Mouse (Mus musculus): ENCODE measurements around the gene Whrn. TPM values are rescaled to one million over a fixed set of nuclear protein-coding genes. Genes with fewer than 3 reads are reported as not detected.

Whrn gene
- polyA plus RNA-seq, 1 experiment = 22.5 TPM

- H3K4me1 ChIP-seq (ENCODE audit: control insufficient read depth, insufficient read depth, low read length) = no peaks in the 10 kb centered on the region
- no peak overlapping the region for H3K27ac ChIP-seq (ENCODE audit: control insufficient read depth, insufficient read depth, low read depth, low read length)
- TF ChIP-seq POLR2A (IDR thresholded peaks at IDR 0.05; ENCODE audit: control insufficient read depth, low read depth, low read length) (no peak), CTCF (IDR thresholded peaks at IDR 0.05; ENCODE audit: control insufficient read depth, insufficient read depth, insufficient replicate concordance, low read depth, low read length) (no peak)
- H3K27me3 ChIP-seq (ENCODE audit: control insufficient read depth, insufficient read depth, low read length) = no peaks in the 10 kb centered on the region
- no peak overlapping the region for H3K4me3 ChIP-seq (ENCODE audit: control insufficient read depth, low read depth, low read length)
- no peaks in the 10 kb centered on the region for H3K36me3 ChIP-seq (ENCODE audit: control insufficient read depth, insufficient read depth, low read length)
Measured at GRCm38 (mm10) chr4:63450551-63450950, 45.2 kb downstream of the Whrn start.

GRCm38 (mm10) chr4:63444362-63445066, 51.3 kb downstream of the Whrn start:
- H3K4me3 ChIP-seq (ENCODE audit: control insufficient read depth, low read depth, low read length) = no peak overlapping the region
- TF ChIP-seq POLR2A (IDR thresholded peaks at IDR 0.05; ENCODE audit: control insufficient read depth, low read depth, low read length) = no peak
- TF ChIP-seq CTCF (IDR thresholded peaks at IDR 0.05; ENCODE audit: control insufficient read depth, insufficient read depth, insufficient replicate concordance, low read depth, low read length) = no peak
- no peaks in the 10 kb centered on the region for H3K27me3 ChIP-seq (ENCODE audit: control insufficient read depth, insufficient read depth, low read length)
- no peaks in the 10 kb centered on the region for H3K36me3 ChIP-seq (ENCODE audit: control insufficient read depth, insufficient read depth, low read length)
- H3K27ac ChIP-seq (ENCODE audit: control insufficient read depth, insufficient read depth, low read depth, low read length) = no peak overlapping the region
- H3K4me1 ChIP-seq (ENCODE audit: control insufficient read depth, insufficient read depth, low read length) = no peaks in the 10 kb centered on the region

- Histone ChIP-seq H3K27me3 (ENCODE audit: control insufficient read depth, insufficient read depth, low read length) (no peaks in the 10 kb centered on the region), H3K4me3 (ENCODE audit: control insufficient read depth, low read depth, low read length) (no peak overlapping the region), H3K4me1 (ENCODE audit: control insufficient read depth, insufficient read depth, low read length) (no peaks in the 10 kb centered on the region), H3K27ac (ENCODE audit: control insufficient read depth, insufficient read depth, low read depth, low read length) (no peak overlapping the region), H3K36me3 (ENCODE audit: control insufficient read depth, insufficient read depth, low read length) (no peaks in the 10 kb centered on the region)
- TF ChIP-seq POLR2A (IDR thresholded peaks at IDR 0.05; ENCODE audit: control insufficient read depth, low read depth, low read length) (no peak), CTCF (IDR thresholded peaks at IDR 0.05; ENCODE audit: control insufficient read depth, insufficient read depth, insufficient replicate concordance, low read depth, low read length) (no peak)
Measured at GRCm38 (mm10) chr4:63443101-63443500, 52.7 kb downstream of the Whrn start.

GRCm38 (mm10) chr4:63441616-63442015, 54.2 kb downstream of the Whrn start:
- Histone ChIP-seq H3K36me3 (ENCODE audit: control insufficient read depth, insufficient read depth, low read length) (no peaks in the 10 kb centered on the region), H3K27ac (ENCODE audit: control insufficient read depth, insufficient read depth, low read depth, low read length) (no peak overlapping the region), H3K4me3 (ENCODE audit: control insufficient read depth, low read depth, low read length) (no peak overlapping the region), H3K27me3 (ENCODE audit: control insufficient read depth, insufficient read depth, low read length) (no peaks in the 10 kb centered on the region), H3K4me1 (ENCODE audit: control insufficient read depth, insufficient read depth, low read length) (no peaks in the 10 kb centered on the region)
- TF ChIP-seq POLR2A (IDR thresholded peaks at IDR 0.05; ENCODE audit: control insufficient read depth, low read depth, low read length) = no peak
- TF ChIP-seq CTCF (IDR thresholded peaks at IDR 0.05; ENCODE audit: control insufficient read depth, insufficient read depth, insufficient replicate concordance, low read depth, low read length) = no peak

DNA sequence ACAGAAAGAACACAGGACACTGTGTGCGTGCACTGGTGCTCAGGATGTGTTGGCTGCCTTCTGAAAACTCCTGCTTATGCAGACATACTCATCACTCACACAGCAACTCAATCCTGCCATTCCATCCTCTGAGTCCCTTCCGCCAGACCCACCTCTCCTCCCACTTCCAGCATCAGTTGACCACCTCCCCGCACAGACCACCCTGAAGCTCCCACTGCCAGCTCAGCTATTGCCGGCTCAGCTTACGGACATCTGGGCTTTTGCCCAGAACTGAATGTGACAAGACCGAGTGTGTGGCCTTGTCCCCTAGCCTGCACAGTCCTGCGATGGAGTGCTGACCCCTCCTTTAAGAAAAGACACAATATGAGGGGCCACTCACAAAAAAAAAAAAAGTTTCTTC, 55.5 kb downstream of the Whrn start:
- Histone ChIP-seq H3K27ac (ENCODE audit: control insufficient read depth, insufficient read depth, low read depth, low read length) (no peak overlapping the region), H3K4me1 (ENCODE audit: control insufficient read depth, insufficient read depth, low read length) (no peaks in the 10 kb centered on the region), H3K27me3 (ENCODE audit: control insufficient read depth, insufficient read depth, low read length) (no peaks in the 10 kb centered on the region), H3K4me3 (ENCODE audit: control insufficient read depth, low read depth, low read length) (no peak overlapping the region), H3K36me3 (ENCODE audit: control insufficient read depth, insufficient read depth, low read length) (no peaks in the 10 kb centered on the region)
- TF ChIP-seq POLR2A (IDR thresholded peaks at IDR 0.05; ENCODE audit: control insufficient read depth, low read depth, low read length) (no peak), CTCF (IDR thresholded peaks at IDR 0.05; ENCODE audit: control insufficient read depth, insufficient read depth, insufficient replicate concordance, low read depth, low read length) (no peak)

GRCm38 (mm10) chr4:63437968-63438367, 57.8 kb downstream of the Whrn start:
- H3K27ac ChIP-seq (ENCODE audit: control insufficient read depth, insufficient read depth, low read depth, low read length) = no peak overlapping the region
- no peak overlapping the region for H3K4me3 ChIP-seq (ENCODE audit: control insufficient read depth, low read depth, low read length)
- H3K36me3 ChIP-seq (ENCODE audit: control insufficient read depth, insufficient read depth, low read length) = no peaks in the 10 kb centered on the region
- no peaks in the 10 kb centered on the region for H3K4me1 ChIP-seq (ENCODE audit: control insufficient read depth, insufficient read depth, low read length)
- no peaks in the 10 kb centered on the region for H3K27me3 ChIP-seq (ENCODE audit: control insufficient read depth, insufficient read depth, low read length)
- TF ChIP-seq POLR2A (IDR thresholded peaks at IDR 0.05; ENCODE audit: control insufficient read depth, low read depth, low read length) (no peak), CTCF (IDR thresholded peaks at IDR 0.05; ENCODE audit: control insufficient read depth, insufficient read depth, insufficient replicate concordance, low read depth, low read length) (no peak)

DNA sequence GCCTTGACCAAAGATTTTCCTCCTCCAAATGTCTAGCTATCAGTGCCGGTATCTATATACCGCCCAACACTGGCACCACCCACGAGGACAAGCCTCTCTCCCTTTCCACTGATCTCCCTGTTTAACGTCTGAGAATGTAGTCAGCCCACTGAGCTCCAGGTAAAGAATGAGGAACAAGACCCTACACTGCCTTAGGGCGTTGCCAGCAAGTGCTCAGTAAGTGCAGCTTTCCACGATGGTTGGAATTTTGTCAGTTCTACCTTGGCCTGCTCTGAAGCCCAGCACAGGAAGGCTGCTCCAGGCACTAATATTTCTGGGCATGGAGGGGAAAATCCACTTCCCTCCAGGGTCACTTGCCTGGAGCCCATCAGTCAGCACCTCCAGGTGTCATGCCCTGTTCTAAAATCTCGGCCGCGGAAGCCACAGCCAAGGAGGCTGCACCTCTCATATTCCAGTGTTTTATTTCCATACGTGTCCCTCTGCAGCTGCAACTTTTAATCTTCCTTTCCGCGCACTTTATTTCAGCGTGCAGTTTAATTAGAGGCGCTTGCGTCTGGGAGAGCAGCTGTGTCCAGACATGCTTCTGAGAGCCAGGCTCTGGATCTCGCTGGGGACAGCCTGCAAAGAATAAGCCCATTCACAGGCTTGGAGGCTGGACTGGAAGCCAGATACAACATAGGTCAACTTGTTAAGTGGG, 58.5 kb downstream of the Whrn start:
- Histone ChIP-seq H3K4me3 (ENCODE audit: control insufficient read depth, low read depth, low read length) (no peak overlapping the region), H3K27ac (ENCODE audit: control insufficient read depth, insufficient read depth, low read depth, low read length) (no peak overlapping the region), H3K36me3 (ENCODE audit: control insufficient read depth, insufficient read depth, low read length) (no peaks in the 10 kb centered on the region), H3K27me3 (ENCODE audit: control insufficient read depth, insufficient read depth, low read length) (no peaks in the 10 kb centered on the region), H3K4me1 (ENCODE audit: control insufficient read depth, insufficient read depth, low read length) (no peaks in the 10 kb centered on the region)
- no peak for TF ChIP-seq POLR2A (IDR thresholded peaks at IDR 0.05; ENCODE audit: control insufficient read depth, low read depth, low read length)
- no peak for TF ChIP-seq CTCF (IDR thresholded peaks at IDR 0.05; ENCODE audit: control insufficient read depth, insufficient read depth, insufficient replicate concordance, low read depth, low read length)
